Mouse (Mus musculus) induced T-regulatory cell, adult 2 months (primary cell): ENCODE results near the gene Pole4.
A peak's percentile ranks its signal among the peaks of the same experiment; 100 is the strongest.

Experiments
- DNase-seq: peaks from one replicate; pipeline ENCODE4 v3.0.0-alpha.2; 2012; ENCODE audit warnings: low read depth

Pole4 gene

DNA sequence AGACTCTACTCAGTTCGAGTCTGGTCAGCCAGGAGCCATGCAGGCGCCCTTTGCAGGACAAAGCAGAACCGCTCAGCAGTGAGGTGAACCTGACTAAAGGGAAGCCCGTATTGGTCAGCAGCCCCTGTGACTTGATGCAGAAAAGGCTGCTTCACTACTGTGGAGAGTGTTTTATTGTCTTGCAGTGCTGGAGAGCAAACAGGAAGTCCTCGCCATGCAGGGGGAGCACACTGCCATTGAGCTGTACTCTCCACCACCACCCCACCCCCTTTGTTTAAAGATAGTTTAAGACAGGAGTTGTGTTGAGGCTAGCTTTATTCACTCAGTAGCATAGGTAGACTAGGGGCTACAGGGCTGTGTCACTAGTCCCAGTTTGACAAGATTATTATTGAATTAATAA lies at the start of gene Pole4:
Gene Pole4 (minus strand): TSS at position 145 of the 400 bp plus-strand sequence.
- DNase-seq: no peak

DNA sequence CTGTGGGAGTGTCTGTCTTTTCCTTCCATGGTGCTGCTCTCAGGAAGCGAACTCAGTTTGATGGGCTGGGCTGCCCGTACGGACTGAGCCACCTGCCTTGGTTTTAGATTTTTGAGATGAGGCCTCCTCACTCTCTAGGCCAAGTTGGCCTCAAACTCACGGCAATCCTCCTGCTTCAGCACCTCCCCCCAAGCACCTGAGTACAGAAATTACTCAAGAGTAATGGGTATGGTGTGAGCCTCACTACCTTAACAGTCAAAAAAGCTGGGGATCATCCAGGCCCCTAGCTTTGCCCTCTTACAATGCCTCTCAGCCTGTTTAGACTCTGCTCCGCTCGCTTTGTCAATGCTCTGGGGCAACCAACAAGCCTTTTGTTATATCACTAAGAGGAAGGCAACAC lies 49.6 kb upstream of the Pole4 start:
- DNase-seq: peak; percentile 27

DNA sequence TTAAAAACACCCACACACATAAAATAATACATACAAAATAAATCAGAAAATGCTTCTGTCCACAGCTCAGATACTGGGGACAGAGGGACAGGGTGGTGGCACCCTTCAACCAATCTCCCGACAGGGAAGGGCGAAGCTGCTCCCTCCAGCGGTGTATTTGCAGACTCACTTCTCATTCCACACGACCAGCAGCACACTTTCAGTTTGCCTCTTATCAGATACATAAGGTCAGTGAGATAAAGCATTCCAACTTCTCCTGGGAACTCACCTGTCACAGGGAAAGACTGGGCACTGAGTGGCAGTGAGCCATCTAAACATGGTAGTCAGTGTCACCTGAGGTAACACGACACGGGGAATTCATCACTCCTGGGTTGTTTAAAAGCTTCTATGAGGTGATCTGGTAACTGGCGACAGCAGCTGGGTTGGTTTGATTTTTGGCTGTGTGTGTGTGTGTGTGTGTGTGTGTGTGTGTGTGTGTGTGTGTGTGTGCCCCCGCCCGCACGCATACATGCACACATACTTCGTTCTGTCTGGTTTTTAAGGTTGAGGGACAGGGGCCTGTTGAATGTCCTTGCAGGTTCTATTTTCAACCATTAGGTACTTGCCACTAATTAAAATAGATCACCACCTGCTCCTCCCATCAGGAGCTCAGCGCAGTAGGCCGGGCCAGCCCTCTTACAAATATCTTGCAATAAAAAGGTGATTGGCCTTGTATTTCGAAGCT lies 48.6 kb upstream of the Pole4 start:
- peak; percentile 65 for DNase-seq

DNA sequence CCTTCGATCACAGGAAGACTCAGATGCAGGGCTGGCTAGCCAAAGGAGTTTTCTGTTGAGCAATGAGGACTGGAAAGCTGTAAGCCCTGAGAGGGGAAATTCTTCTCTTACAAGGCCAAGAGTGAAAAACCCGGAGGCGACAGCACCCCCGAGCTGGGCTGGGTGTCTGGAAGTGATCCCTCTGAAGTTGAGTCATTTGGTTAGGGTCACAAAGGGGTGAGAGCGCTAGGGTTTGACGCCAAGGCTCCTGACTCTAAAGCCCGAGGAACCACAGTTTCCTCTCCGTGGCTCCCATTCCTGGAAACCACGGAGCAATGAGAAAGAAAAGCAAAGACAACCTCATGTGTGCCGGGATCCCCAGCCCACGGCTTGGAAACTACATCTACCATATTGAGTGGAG lies 47.9 kb upstream of the Pole4 start:
- peak; percentile 60 for DNase-seq

DNA sequence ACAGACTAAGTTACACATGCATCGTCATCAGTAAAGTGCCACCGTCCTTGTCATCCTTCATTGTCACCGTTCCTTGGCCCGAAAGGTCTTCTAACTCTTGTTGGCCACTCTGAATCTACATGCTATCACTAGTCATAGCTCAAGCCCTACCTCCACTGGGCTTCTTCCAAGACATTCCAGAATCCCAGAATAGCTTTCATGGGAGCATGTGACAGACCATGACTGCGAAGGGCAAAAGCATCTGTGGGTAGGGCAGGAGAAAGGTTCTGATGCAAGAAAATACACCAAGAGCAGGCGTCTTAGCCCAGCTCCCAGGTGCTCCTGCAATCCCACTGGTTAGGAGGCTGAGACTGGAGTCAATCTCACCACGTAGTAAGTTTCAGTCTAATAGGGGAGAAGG lies 46.6 kb upstream of the Pole4 start:
- no peak for DNase-seq

DNA sequence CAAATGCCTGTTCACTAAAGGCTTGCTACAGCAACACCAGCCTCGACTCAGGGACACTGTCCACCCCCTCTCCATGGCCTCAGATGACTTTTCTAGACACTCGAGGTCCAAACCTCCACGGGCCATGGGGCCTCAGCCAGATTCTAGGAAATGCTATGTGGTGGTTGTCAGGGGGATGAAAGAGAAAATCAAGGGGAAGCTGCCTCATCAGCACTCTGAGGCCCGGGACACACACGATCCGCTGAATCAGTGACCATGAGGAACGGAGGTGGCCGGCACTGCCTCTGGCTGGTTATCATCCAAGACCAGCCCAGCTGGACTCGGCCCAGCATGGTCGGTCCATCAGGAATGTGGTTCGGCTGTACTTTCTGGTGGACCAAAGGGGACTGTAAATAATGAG lies 45.9 kb upstream of the Pole4 start:
- no peak for DNase-seq

DNA sequence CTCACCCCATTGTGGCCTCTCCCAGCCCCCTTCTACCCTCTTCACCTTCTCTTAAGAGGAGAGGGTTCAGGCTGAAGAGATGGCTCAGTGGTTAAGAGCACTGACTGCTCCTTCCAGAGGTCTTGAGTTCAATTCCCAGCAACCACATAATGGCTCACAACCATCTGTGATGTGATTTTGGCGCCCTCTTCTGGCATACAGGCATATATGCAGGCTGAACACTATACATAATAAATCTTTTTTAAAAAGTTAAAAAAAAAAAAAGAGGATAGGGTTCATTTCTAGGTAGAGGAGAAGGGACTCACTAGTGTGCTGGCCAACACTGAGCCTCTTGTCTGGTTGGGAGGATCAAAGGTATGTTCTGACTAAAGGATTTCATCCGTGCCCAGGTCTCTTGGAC lies 44.9 kb upstream of the Pole4 start:
- DNase-seq: no peak

DNA sequence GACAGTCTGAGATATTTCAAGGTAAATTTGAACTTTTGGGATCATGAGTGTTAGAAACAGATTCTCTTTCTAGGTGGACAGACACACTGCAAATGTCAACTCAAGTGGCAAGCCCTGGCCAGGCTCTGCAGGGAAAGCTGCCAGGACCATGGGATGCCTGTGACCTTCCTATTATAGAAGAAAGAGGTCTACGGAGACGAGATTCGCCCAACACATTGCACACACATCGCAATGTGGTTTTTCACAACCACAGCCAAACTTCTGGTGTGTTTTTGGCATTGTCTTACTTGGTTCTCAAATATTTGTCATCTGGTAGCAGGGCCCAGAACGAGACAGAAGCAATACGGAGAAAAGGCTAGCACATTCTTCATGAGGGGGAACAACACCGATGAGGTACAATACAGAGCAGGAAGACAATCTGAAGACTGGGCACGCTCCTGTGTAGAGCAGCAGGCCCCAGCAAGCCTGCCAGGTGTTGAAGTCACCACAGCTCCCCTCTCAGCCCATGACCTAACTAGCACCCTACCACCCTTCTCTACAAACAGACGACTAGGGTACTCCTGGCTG lies 43.0 kb upstream of the Pole4 start:
- DNase-seq: no peak

DNA sequence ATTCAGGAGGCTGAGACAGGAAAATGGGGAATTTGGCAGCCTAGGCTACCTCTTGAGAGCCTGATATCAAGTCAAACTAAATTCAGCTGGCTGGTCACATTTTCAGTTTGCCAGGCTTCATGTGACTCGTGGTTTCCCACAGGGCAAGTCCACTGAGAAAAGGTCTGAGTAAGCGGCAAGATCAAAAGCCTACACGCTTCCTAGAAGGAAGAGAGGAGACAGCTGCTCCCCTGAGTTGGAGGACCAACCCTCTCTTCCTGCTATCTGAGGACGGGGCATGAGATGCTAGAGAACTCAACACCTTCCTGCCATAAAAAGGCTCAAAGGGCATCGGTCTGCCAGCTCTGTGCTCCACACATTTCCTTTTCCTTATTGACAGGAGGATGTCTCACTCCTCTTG lies 41.9 kb upstream of the Pole4 start:
- no peak for DNase-seq

DNA sequence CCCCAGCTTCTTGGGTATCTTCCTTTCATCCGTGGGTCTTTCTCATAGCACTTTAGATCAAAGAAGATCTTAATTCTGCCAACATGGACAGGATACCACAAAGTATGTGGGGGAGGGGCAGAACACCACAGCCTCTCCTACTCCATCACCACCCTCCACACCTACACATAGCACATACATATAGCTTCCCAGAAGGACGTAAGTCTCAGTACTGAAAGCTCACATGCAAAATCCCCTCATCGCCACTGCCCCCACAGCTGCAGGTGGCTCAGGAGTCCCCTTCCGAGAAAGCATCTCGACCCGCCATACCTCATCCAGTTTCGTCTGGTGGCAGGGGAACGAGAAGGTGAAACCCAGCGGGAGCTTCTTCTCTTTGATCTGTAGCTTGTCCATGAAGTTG lies 39.4 kb upstream of the Pole4 start:
- DNase-seq: peak; percentile 74

DNA sequence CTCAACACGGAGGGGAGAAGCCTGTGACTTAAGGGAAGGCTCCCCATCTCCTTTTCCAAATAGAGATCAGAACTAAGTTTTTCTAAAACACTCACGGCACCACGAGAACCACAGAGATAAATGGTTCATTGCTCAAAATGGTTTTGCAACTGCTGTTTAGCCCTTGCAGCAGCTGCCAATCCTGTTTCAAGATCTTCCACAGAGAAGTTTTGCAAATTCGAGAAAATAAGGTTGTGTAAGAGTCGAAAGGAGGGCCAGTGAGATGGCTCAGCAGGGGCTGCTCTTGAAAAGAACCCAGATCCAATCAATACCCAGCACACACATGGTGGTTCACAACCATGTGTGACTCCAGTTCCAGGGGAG lies 36.3 kb upstream of the Pole4 start:
- DNase-seq: no peak

DNA sequence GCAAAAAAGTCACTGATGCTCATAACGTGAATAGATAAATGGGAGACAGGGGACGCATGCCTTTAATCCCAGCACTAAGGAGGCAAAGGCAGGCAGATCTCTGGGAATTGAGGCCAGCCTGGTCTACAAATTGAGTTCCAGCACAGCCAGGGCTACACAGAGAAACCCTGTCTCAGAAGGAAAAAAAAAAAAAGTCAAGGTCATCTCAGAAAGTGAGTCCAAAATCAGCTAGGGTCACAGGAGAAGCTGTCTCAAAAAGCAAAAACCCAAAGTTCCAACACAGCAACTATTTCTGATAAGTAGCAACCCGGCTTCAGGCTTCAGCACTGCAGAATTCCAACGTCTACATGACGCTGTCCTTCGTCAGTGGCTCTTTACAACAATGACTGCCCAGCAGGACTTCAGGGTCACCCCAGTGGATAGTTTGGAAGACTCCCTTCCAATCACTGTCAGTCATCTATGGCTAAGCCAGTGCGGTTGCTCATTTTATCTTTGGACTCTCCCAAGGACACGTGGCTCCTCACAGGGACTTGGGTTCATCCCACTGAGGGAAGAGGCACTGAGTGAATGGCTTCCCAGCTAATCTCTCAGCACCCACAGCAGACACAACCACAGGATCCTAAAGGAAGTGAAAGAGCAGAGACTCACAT lies 35.8 kb upstream of the Pole4 start:
- DNase-seq: no peak

DNA sequence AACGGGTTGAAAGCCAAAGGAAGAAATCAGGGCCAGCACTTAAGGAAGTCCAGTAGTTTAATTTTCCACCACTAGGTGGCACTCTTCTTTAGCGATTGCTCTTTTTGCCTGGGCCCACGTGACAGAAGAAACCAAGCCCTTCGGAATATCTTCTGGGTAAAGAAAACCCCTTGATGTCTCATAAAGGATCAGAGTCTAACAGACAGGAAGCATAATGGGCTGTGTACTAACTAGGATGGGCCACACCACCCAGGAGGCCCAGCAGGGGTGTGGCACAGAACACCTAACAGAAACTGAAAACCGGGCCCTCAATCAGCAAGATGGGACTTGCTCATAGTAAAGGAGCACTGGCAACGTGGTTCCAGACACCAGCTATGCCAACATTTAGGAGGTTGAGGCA lies 35.1 kb upstream of the Pole4 start:
- DNase-seq: peak; percentile 96

DNA sequence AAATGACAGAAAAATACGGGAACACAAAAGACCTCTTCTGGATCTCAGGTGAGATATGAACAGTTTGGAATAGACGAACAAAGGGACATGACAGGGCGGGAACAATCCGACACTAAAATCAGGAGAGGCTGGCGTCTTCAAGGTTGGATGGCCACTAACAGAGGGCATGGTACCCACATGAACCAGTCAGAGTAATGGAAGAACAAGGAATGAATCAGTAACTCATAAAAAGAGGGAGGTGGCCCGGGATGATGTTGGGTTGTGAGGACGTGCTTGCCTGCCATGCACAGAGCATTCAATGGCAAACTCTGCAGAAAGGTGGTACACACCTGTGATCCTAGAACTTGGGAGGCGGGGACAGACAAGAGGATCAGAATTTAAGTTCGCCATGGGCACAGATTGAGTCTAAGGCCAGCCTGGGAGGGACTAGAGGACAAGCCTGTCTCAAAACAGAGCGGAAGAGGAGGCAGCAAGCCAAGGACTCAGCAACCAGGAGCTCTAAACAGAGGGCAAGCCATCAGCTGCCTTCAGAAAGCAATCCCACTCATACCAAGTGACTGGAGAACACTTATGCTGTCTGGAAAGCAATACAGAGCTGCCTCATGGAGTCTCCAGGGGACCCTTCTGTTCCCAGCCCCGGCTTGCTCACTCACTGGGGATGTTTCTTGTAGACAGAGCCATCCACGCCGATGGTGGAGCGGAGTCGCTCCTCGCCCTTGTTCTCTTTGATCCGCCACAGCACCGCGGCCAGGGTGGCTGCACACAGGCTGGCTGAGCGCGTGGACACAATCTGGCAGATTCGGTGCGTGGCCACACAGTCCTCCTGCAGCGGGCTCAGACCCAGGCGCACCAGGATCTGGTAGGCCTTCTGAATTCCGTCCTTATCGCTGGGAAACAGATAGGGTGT lies 32.7 kb upstream of the Pole4 start:
- DNase-seq: no peak

DNA sequence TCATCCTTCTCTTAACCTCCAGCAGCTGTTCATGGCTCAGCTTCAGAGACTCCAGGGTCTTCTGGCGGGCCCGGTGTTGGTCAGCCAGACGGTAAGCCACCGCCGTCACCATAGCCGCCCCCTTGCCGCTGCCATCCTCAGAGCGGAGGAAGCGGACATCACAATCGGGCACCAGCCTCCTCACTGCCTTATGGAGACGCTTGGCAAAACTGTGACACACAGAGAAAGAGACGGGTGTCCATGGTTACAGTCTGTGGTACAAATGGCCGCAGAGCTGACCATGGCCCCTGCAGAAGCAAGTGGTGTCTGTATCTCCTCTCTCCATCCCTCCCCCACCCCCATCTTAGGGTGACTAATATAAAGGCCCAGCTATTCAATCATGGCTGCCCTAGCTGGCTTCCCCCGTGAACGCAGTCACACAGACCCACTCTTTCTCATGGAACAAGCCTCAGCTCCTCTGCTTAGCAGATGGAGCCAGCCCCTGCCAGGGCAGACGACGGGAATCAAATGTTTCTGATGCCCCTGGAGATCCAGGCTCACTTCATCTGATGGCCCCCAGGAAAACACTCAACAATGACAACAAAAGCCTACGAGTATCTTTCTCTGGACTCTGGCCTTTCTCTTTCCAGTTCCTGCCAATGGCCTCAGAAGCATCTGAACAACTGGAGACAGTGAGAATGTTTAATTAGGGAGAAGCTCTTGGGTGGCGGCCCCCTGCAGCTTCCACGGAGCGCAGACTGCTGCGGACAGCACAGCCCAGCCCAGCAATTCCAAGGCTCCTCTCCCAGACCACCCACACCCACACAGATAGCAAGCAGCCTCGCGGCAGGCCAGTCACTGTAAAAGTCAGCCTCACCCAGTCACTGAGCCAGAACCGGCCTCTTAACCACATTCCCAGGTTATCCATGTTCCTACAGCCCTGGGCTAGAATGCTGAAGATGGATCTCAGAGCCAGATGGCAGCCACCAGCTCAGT lies 31.7 kb upstream of the Pole4 start:
- no peak for DNase-seq

DNA sequence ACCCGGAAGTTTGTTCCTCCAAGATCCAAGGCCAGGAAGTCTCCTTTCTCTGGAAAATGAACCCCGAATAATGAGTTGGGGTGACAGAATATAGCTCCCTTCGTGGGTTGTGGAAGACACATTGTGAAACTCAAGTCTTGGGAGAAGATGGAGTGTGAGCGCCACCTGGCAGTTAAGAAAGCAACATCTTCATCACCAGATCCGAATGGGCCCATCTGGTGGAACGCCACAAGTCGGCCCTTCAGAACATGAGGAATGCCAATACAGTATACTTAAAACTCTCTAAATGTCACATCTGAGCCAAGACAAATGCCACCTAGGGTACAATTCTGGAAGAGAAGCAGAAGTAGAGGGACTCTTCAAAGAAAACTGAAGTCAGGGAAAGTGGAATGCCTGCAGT lies 30.2 kb upstream of the Pole4 start:
- no peak for DNase-seq

DNA sequence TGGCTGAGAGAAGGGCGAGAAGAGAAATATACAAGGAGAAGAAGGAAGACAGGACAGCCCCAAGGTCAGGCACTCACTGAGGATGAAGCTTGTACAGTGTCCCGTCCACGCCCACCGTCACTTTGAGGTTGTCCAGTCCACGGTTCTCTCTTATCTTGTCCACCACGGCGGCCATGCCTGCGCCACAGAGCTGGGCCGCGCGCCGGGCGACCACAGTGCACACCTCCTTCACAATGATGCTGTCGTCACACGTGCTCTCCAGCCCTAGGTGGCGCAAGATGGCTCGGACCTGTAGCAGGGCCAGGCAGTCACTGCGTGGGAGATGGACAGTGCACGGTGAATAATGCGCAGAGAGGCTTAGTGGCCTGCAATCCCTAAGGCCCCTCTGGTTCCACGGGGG lies 23.5 kb upstream of the Pole4 start:
- DNase-seq: no peak

DNA sequence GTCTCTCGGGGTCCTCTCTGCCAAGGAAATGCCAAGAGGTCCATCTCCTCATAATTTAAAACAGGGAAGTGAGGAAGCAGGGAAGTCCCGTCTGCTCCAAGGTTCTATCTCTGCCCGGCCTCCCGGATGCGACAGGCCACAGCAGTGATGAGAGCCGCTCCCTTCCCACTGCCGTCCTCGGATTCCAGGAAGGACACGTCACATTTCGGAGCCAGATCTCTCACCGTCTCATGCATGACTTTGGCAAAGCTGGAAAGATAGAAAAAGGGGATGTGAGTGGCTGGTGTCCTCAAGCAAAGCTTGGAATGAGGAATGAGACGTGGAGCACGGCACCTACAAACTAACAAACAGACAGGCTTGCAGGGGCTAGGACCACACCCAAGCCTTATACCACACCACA lies 22.0 kb upstream of the Pole4 start:
- DNase-seq: no peak

DNA sequence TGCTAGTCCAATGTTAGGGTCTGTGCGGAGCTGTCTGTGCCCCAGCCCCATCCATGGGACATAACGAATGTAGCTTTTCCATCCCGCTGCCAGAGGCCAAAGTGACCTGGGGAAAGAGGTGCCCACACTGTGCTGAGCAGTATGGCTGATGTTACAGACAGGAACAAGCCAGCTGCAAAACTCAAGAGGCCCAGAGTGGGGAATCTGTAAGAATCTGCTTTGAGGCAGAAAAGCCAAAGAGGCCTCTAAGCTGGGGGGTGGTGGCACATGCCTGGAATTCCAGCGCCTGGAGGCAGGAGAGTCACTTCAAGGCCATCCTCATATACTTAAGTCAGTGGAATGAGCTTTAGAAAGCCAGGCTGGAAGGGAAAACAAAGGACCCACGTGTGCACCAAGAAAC lies 18.2 kb upstream of the Pole4 start:
- DNase-seq: no peak

DNA sequence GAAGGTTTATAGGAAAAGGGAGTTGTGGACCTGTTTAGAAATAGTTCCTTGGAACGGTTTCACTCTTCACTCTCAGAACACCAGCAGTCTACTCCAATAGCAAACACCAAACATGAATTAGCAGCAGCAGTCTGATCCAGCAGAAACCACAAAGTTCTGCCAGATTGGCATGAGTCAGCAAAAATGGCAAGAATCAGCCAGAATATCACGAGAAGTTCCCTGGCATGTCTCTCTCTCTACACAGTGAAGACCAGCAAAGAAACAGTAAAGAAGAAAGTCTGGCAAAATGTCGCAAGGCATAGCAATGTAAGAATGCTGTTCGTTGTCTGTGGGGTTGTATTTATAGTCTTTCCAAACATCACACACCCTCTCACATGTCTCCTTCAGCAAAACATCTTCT lies 11.0 kb upstream of the Pole4 start:
- no peak for DNase-seq

DNA sequence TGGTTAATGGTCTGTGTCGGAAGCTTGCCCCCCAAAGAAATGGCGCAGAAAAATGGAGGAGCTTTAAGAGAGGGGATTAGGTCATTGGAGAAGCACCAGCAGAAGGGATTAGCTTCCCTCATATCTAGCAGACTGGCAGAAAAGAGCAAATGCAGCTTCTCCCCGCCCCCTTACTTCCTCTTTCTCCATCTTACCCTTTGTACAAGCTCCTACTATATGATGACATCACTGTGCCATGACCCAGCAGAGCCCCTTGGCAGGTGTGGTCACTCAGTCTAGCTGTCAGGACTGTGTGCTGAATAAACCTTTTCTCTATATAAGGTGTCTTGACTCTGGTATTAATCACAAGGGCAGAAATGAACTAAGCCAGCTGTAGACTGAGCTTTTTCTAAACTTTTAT lies 10.5 kb upstream of the Pole4 start:
- DNase-seq: no peak

DNA sequence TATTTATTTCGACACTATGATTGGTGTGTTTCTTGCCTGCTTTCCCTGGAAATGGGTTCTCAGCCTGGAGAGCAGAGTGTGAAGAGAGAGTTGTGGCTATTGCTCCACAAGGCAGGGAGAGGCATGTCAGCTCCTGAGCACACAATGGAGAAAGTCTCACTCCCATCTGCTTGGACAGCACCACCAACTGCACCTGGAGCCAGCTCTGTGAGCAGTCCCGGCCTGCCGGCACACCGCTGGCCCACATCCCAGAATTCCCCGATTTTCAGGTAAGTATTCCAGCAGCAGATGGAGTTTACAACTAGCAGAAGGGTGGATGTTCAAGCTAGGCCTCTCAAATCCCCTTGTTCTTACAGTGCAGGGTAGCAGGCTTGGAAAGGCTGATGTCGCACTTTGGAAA lies 10.1 kb upstream of the Pole4 start:
- DNase-seq: no peak
